Mouse (Mus musculus): ENCODE results near the gene Hcn4.

Hcn4 gene

GRCm38 (mm10) chr9:58823139-58823917, at the start of gene Hcn4:
TSS of gene Hcn4 (plus strand) at chr9:58823412.
- no peak for DNase-seq (ENCODE audit: low spot score)

GRCm38 (mm10) chr9:58774761-58775160, 48.5 kb upstream of the Hcn4 start:
- no peak for DNase-seq (ENCODE audit: low spot score)

DNA sequence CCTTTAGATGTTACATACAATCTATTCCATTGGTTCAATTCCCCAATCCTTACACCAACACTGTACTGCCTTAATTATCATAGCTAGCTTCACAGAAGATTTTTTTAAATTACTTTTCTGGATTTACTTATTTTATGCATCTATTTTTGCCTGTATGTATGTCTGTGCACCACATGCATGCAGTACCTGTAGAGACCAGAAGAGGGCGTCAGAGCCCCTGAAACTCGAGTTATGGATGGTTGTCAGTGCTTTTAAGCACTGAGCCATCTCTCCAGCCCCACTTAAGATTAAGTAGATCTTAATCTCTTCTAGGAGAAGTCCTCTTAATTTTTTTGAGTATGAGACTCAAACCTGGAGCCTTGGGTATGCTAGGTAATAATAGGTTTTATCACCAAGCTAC, 47.8 kb upstream of the Hcn4 start:
- DNase-seq (ENCODE audit: low spot score): no peak

GRCm38 (mm10) chr9:58789476-58789875, 33.7 kb upstream of the Hcn4 start:
- no peak for DNase-seq (ENCODE audit: low spot score)

DNA sequence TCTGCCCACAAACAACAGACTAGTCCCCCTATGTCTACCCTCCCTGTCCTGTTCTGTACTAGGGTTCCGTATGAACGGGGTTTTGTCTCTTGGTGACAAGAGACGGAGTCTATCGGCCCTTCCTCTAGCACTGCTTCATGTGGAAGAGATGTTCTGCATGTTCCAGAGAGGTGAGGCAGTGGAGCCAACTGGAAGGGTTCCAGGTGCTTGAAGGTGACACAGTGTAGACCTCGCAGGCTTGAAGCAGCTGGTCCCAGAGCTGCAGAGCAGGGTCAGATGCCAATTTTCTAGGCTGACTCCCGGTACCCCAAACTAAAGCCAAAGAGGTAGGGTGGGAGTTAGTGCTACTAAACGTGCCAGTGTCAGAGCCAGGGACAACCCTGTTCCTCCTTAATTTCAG, 25.1 kb upstream of the Hcn4 start:
- DNase-seq (ENCODE audit: low spot score): no peak

DNA sequence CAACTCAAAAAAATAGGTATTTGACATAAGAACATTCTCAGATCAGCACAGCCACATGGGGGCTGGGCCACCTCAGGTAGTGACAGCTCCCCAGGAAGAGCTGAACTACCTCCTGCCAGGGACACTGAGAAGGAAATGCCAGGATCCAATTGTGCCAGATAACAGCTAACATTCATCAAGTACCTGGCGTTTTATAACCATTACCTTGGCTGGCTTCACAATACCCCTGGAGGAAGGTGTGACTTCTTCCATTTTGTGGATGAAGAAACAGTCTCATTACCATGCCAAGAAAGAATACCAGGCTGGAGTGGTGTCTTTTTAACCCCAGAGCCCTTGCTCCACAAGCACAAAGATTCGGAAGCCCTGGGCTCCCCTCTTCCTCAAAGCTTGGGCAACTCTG, 21.8 kb upstream of the Hcn4 start:
- no peak for DNase-seq (ENCODE audit: low spot score)

GRCm38 (mm10) chr9:58802294-58802693, 20.9 kb upstream of the Hcn4 start:
- no peak for DNase-seq (ENCODE audit: low spot score)

DNA sequence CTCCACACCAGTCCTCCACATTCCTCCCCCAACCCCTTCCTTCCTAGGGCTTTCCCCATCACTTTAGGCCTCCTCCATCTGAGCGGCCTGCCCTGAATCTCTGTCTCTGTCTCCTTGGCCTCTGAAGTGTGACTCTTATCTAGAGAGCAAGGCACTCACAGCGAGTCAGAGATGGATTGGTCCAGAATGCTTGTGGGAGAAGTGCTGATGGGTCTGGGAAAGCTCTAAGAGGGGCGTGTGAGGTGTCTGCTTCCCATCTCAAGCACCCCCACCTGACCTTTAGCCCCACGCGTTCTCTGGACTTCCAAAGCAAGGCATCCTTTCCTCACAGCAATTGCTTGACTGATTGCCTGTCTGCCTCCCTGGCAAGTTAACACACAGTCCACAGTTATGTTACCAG, 20.4 kb upstream of the Hcn4 start:
- no peak for DNase-seq (ENCODE audit: low spot score)

- peak; percentile 86 for DNase-seq (ENCODE audit: low spot score)
These were observed 17.5 kb upstream of the Hcn4 start for GRCm38 (mm10) chr9:58805601-58806318.

- no peak for DNase-seq (ENCODE audit: low spot score)
These were observed 12.0 kb upstream of the Hcn4 start for GRCm38 (mm10) chr9:58811171-58811570.

GRCm38 (mm10) chr9:58815552-58816260, 7.5 kb upstream of the Hcn4 start:
- DNase-seq (ENCODE audit: low spot score): no peak

DNA sequence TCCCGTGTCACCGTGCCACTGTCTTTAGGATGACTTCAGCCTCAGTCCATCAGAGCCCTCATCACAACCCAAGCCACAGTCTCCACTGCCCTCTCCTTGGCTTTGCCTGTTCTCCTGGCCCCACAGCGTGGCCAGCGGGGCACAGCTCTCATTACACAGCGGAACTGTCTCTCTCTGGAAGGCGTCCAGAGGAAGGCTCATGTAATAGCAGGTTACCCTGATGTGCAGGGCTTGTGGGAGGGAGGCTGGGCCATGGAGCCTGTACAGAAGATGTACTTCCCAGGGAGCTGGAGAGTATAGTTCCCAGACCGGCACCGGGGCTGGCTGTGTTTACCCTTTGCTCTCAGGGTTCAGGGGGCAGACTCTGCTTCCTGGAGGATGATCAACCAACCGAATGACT, 6.8 kb upstream of the Hcn4 start:
- no peak for DNase-seq (ENCODE audit: low spot score)

DNA sequence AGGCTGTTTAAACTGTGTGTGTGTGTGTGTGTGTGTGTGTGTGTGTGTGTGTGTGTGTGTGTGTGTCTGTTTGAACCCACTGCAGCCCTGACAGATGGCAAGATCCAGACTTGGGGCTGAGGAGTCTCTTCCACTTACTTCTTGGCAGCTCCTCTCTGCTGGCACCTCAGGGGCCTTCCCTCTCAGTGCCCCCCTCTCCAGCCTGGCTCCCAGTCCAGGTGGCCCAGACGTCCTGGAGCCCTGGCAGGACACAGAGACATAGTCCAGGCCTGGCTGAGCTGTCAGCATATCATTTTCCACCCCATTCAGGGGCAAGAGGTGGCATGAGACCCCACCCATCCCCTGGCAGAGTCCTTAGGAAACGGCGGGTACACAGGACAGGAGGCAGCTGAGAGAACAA, 5.5 kb upstream of the Hcn4 start:
- DNase-seq (ENCODE audit: low spot score): no peak

- peak; percentile 54 for DNase-seq (ENCODE audit: low spot score)
These were observed 651 bp upstream of the Hcn4 start for GRCm38 (mm10) chr9:58822431-58823091.

GRCm38 (mm10) chr9:58823918-58824215, 655 bp downstream of the Hcn4 start:
- no peak for DNase-seq (ENCODE audit: low spot score)

GRCm38 (mm10) chr9:58829627-58830026, 6.4 kb downstream of the Hcn4 start:
- DNase-seq (ENCODE audit: low spot score): no peak

DNA sequence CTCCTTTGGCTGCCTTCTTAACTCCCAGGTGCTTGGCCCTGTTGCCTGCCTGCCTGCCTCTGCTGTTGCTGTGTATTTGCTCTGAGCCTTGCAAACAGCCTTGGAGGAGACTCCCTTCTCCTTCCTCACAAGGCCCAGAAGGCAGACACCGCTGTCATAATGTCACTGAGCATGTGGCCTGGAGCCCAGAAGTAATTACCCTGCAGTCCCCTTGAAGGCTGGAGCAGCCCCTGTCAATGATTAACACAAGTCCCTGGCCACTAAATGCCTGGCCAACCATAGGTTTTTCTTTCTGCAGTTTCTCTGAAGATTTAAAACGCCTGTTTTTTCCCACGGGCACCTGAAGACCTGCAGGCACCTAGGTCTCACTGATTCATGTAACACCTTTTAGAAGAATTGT, 9.7 kb downstream of the Hcn4 start:
- DNase-seq (ENCODE audit: low spot score): no peak

DNA sequence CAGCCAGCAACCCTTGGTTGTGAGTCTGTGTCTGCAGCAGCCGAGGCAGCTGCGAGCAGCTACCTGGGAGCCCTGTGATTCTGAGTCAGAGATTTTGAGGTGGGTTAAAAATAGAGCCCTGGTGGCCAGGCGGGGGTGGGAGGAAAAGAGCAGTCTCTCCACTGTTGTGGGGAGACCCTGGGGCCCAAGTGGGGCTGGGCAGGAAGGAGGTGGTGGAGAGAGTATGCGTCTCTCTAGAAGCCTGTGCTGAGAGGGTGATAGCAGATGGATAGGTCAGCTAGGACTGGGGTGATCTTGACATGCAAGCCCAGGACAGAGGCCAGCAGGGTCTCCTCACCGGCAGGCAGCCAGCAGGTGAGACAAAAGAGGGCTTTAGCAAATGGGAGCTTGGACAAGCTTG, 14.0 kb downstream of the Hcn4 start:
- no peak for DNase-seq (ENCODE audit: low spot score)

GRCm38 (mm10) chr9:58838504-58838903, 15.3 kb downstream of the Hcn4 start:
- DNase-seq (ENCODE audit: low spot score): no peak

- peak; percentile 87 for DNase-seq (ENCODE audit: low spot score)
These were observed 18.4 kb downstream of the Hcn4 start for GRCm38 (mm10) chr9:58841655-58842054.

DNA sequence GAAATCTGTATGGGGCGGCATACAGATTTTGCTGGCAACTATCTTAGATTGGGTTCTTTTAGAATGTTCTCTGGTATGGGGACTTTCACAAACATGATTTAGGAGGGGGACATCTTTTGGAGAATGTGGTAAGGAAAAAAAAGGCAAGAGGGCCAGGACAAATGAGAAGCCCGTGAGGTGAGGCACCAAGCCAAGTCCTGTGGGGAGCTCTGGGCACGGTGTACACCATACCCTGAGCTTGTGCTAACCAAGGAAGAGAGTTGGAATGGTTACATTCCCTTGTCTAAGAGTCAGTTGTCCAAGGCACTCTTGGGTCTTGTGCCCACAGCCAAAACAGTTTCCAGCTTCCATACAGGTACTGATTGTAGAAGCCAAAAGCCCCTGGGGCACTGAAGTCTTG, 21.4 kb downstream of the Hcn4 start:
- DNase-seq (ENCODE audit: low spot score): no peak

- DNase-seq (ENCODE audit: low spot score): no peak
These were observed 23.8 kb downstream of the Hcn4 start for GRCm38 (mm10) chr9:58847008-58847407.

- no peak for DNase-seq (ENCODE audit: low spot score)
These were observed 24.5 kb downstream of the Hcn4 start for GRCm38 (mm10) chr9:58847676-58848075.

Data from testis, postnatal 10 days (tissue).